Mouse (Mus musculus) limb, embryonic 10.5 days (tissue): ENCODE results near the gene Chmp1a. TPM values are rescaled to one million over a fixed set of nuclear protein-coding genes. Genes with fewer than 3 reads are reported as not detected.
A peak's percentile ranks its signal among the peaks of the same experiment; 100 is the strongest.
"Not testable (repeated sequence)": the region's sequence is repeated elsewhere in the genome, so short reads cannot be mapped to it uniquely, and the experiment has no call there.

ENCODE experiments used
- DNase-seq: peaks from one replicate; pipeline ENCODE4 v3.0.0-alpha.2; 2017; ENCODE audit warnings: low spot score
- H3K27ac ChIP-seq: fragments of 300-500 bp; sonication (generic); 2 replicates; pipeline ENCODE4 v1.5.1; 2016; ENCODE audit warnings: mild to moderate bottlenecking
- H3K27me3 ChIP-seq: fragments of 300-500 bp; sonication (generic); 2 replicates; pipeline ENCODE4 v1.6.1; 2016; ENCODE audit warnings: low read depth, mild to moderate bottlenecking; ENCODE audit not compliant: poor library complexity, severe bottlenecking
- H3K36me3 ChIP-seq: fragments of 300-500 bp; sonication (generic); 2 replicates; pipeline ENCODE4 v1.6.1; 2016; ENCODE audit warnings: mild to moderate bottlenecking, moderate library complexity
- H3K4me1 ChIP-seq: fragments of 300-500 bp; sonication (generic); 2 replicates; pipeline ENCODE4 v1.6.1; 2016
- H3K4me3 ChIP-seq: fragments of 300-500 bp; sonication (generic); 2 replicates; pipeline ENCODE4 v1.5.1; 2016; ENCODE audit warnings: mild to moderate bottlenecking, moderate library complexity
- H3K9me3 ChIP-seq: fragments of 300-500 bp; sonication (generic); replicated peaks from 2 replicates; pipeline ENCODE4 v1.6.1; 2016; ENCODE audit warnings: mild to moderate bottlenecking
- WGBS: fragments of 180-500 bp; shearing (Covaris S2); methylation state at CpG from one replicate; pipeline ENCODE4 v1.1.7; 2016; 5-methylcytosine and 5-hydroxymethylcytosine counted together
- polyA plus RNA-seq: library from polyadenylated mRNA; unstranded; fragments of >200 nt; fragmentation: Nextera tagmentation; extraction: Ambion mirVana; gene quantifications from 2 replicates; pipeline ENCODE4 v1.2.1, GENCODE M21; 2016

The Chmp1a gene
- polyA plus RNA-seq, 1 experiment from 2014 or later = 130 TPM

DNA sequence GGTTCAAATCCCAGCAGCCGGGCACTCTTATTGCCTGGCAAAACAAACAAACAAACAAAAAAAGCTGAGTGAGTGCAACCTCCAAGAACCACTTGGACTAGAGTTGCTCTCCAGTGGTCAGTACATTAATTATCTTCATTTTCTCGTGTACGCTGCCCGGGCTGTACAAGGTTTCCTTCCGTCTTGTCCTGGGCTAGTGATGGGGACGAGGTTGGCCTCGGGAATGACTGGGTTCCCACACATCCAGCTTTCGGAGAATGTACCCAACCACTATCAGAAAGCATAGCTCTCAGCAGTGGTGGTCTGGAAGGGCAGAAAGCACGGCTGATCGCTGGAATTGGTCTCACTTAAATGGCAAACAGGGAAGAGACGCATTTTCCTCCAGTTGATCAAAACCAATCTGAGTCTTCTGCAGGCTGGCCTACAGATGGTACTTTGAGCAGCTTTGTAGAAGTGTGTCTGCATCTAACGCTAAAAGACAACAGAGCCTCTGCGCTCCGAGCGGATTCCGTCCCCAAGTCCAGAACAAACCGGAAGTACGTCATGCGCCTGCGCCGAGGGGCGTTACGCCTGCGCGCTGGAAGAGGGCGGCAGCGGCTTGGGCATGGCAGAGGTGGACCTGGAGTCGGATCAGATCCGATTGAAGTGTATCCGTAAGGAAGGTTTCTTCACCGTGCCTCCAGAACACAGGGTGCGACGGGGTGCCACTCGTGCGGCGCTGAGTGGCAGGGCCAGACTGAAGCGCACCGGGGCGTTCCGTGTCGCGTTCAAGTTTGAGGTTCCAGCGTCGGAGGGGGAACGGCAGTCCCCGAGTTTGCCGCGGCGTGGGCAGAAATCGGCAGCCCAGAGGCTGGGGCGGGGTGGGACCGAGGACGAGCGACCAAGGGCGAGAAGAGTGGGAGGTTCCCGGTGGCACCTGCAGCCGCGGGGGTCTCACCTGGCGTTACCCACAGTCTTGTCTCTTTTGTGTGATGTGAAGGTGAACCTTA lies 12.0 kb upstream of the Chmp1a start, which contains the start of gene Cdk10:
TSS of gene Cdk10 (plus strand) at position 565 of the 989 bp plus-strand sequence.
- Histone ChIP-seq H3K9me3 (no peaks in the 10 kb centered on the region), H3K4me3 (peak within 1 kb of the TSS; percentile 93), H3K4me1 (peaks cover 18% of the 10 kb centered on the region), H3K27me3 (no peaks in the 10 kb centered on the region), H3K36me3 (peaks cover 35% of the 10 kb centered on the region), H3K27ac (peak within 1 kb of the TSS; percentile 84)
- peak; percentile 96 for DNase-seq
- WGBS = 4% methylated on average over 59 of the region's 59 CpGs

- H3K27me3 ChIP-seq = no peaks in the 10 kb centered on the region
- DNase-seq = no peak
- WGBS = 93% methylated on average over 1 of the region's 1 CpGs
- H3K36me3 ChIP-seq = no peaks in the 10 kb centered on the region
- peaks cover 18% of the 10 kb centered on the region for H3K4me1 ChIP-seq
- H3K4me3 ChIP-seq = no peak overlapping the region
- H3K27ac ChIP-seq = no peak overlapping the region
- H3K9me3 ChIP-seq = no peaks in the 10 kb centered on the region
Observed at GRCm38 (mm10) chr8:123220917-123221316, 8.4 kb upstream of the Chmp1a start.

DNA sequence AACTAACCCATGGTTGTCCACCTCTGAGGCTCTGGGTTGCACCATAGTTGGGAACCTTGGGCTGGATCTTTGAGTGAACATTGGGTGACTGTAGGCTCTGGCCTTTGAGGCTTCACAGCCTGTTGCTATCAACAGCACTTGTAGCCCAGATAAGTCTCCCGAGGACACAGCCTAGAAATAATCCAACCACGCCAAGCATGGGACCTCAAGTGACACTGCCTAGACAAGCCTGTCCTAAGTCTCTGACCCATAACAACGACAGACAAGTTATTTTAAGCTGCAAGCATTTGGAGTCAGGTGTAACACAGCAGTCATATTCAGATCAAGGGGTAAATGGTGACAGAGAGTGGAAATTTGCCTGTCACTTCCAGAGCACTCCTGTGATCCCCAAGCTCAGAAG lies 2.9 kb upstream of the Chmp1a start:
- Histone ChIP-seq H3K9me3 (no peaks in the 10 kb centered on the region), H3K27me3 (no peaks in the 10 kb centered on the region), H3K4me3 (no peak overlapping the region), H3K27ac (no peak overlapping the region), H3K36me3 (peaks cover 9% of the 10 kb centered on the region; the same call in 1 of the 2 replicates), H3K4me1 (peaks cover 29% of the 10 kb centered on the region)
- 88% methylated on average over 3 of the region's 3 CpGs for WGBS
- DNase-seq = no peak

DNA sequence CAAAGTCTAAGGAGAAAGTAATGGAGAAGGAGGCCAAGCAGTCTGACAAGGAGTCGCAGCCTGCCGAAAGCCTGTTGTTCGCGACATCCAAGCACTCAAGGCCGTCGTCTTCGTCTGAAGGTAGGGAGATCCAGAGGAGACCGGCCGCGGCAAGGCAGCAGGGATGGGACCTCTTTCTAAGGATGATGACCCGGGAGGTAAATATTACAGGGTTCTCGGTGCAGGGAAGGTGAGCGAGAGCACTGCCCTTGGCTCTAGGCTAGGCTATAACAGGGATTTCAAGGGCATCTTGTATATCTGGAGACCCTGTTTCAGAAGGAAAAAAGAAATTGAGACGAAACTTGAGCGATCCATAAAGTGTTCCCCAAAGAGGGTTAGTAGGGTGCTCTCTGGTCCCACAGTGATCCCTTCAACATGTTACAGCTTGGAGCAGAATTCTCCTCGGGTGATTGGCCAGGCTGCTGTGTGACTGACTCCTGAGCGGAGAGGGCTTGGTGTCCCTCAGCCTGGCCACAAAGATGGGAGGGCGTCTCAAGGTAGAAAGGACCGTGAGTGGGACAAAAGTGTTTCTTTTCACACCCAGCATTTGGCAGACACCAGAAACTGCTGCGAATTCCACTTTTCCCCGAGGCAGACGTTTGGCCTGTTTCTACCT lies 682 bp upstream of the Chmp1a start:
- Histone ChIP-seq H3K27ac (peak overlapping the region; percentile 88), H3K9me3 (no peaks in the 10 kb centered on the region), H3K4me3 (peak overlapping the region; percentile 98), H3K27me3 (no peaks in the 10 kb centered on the region), H3K36me3 (peaks cover 31% of the 10 kb centered on the region), H3K4me1 (peaks cover 29% of the 10 kb centered on the region)
- WGBS = 16% methylated on average over 22 of the region's 22 CpGs
- DNase-seq = no peak

DNA sequence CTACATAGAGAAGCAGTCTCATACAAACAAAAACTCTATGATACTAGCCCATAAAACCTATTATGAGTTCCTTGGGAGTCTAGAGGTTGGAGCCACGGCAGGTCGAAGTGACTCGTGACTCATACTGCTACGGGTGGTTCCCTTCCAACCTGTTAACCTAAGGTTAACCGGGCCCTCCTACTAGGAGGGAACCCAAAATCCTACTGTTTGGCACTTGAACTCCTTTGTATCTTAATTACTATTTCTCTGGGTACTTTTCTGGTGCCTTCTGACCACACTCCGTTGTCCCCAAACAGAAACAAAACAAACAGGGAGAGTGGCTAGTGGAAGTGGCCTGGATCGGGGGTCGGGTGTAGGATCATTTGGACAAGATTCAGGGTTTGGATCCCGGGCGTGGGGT lies 687 bp downstream of the Chmp1a start:
- DNase-seq = no peak
- WGBS = 52% methylated on average over 10 of the region's 10 CpGs
- Histone ChIP-seq H3K27me3 (no peaks in the 10 kb centered on the region), H3K27ac (peak overlapping the region; percentile 88), H3K9me3 (no peaks in the 10 kb centered on the region), H3K4me1 (peaks cover 29% of the 10 kb centered on the region), H3K4me3 (peak overlapping the region; percentile 98), H3K36me3 (peaks cover 44% of the 10 kb centered on the region)

DNA sequence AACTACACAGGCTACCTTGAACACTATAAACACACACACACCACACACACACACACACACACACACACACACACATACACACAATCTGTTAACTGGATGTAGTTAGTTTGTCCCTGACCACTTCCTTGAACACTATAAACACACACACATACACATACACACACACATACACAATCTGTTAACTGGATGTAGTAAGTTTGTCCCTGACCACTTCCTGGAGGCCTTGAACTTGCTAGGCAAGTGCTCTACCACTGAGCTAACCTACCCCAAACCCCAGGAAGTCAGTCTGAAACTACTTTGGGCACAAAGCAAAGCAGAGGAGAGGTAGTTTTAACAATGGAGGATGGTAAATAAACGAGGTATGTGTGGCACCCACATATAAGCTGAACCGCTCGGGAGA lies 9.0 kb downstream of the Chmp1a start:
- peaks cover 50% of the 10 kb centered on the region for H3K36me3 ChIP-seq
- H3K27me3 ChIP-seq = no peaks in the 10 kb centered on the region
- H3K4me3 ChIP-seq = no peak overlapping the region
- 94% methylated on average over 3 of the region's 3 CpGs for WGBS
- no peaks in the 10 kb centered on the region for H3K9me3 ChIP-seq
- no peak for DNase-seq
- no peaks in the 10 kb centered on the region for H3K4me1 ChIP-seq
- no peak overlapping the region for H3K27ac ChIP-seq

DNA sequence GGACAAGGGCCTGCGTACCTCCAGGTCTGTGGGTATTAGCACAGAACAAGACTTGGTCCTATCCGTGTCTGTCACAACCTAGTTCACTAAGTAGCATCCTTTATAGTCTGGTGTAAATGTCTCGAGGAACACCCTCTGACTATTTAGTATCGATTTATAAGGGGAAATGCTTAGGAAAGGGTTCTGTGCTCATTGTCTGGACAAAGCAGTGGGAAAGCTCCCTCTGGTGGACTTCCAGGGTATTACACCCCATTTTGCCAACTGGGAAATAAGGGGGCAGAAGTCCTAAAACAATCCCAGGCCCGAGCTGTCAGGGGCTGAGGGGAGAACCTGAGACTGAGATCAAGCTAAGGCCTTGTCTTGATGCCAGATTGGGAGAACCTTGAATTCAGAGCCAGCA lies 10.3 kb downstream of the Chmp1a start:
- no peak overlapping the region for H3K27ac ChIP-seq
- DNase-seq = peak; percentile 87
- WGBS = 32% methylated on average over 5 of the region's 5 CpGs

GRCm38 (mm10) chr8:123199864-123200263 lies 12.7 kb downstream of the Chmp1a start:
- Histone ChIP-seq H3K9me3 (no peaks in the 10 kb centered on the region), H3K36me3 (peaks cover 15% of the 10 kb centered on the region), H3K27ac (no peak overlapping the region), H3K4me1 (no peaks in the 10 kb centered on the region), H3K4me3 (no peak overlapping the region), H3K27me3 (no peaks in the 10 kb centered on the region)
- no peak for DNase-seq
- WGBS = 75% methylated on average over 14 of the region's 14 CpGs

More for the DNA sequence above, 10.3 kb downstream of the Chmp1a start:
- no peak overlapping the region for H3K4me3 ChIP-seq
- H3K36me3 ChIP-seq = peaks cover 37% of the 10 kb centered on the region
- no peaks in the 10 kb centered on the region for H3K9me3 ChIP-seq
- H3K27me3 ChIP-seq = no peaks in the 10 kb centered on the region
- no peaks in the 10 kb centered on the region for H3K4me1 ChIP-seq

- H3K4me3 ChIP-seq, H3K9me3 ChIP-seq, H3K27ac ChIP-seq, H3K36me3 ChIP-seq, H3K27me3 ChIP-seq, H3K4me1 ChIP-seq, DNase-seq: not testable (repeated sequence)
- WGBS = 74% methylated on average over 5 of the region's 5 CpGs
Observed at GRCm38 (mm10) chr8:123197016-123197415, 15.5 kb downstream of the Chmp1a start.

- H3K4me1 ChIP-seq = peaks cover 11% of the 10 kb centered on the region
- DNase-seq = no peak
- H3K27ac ChIP-seq = no peak overlapping the region
- WGBS = 88% methylated on average over 9 of the region's 9 CpGs
- no peaks in the 10 kb centered on the region for H3K9me3 ChIP-seq
- no peaks in the 10 kb centered on the region for H3K27me3 ChIP-seq
- H3K4me3 ChIP-seq = no peak overlapping the region
- H3K36me3 ChIP-seq = no peaks in the 10 kb centered on the region
Observed at GRCm38 (mm10) chr8:123193771-123194170, 18.8 kb downstream of the Chmp1a start.

DNA sequence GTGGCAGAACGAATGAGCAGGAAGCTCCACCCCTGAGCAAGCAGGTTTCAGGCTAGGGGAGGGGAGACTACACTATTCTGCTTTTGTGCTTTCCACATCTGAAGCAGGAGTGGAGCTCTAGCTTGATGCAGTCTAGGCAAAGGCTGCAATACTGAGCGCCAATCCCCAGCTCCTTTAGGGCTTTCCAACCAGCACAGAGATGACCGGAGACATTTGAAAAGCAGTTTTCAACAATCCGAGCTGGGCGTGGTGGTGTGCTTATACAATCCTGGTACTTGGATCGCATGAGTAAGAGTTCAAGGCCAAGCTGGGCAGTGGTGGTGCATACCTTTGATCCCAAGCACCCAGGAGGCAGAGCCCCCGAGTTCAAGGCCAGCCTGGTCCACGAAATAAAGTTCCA lies 20.7 kb downstream of the Chmp1a start:
- H3K27me3 ChIP-seq = no peaks in the 10 kb centered on the region
- DNase-seq = no peak
- H3K4me3 ChIP-seq = no peak overlapping the region
- no peaks in the 10 kb centered on the region for H3K36me3 ChIP-seq
- H3K4me1 ChIP-seq = peaks cover 28% of the 10 kb centered on the region
- no peak overlapping the region for H3K27ac ChIP-seq
- no peaks in the 10 kb centered on the region for H3K9me3 ChIP-seq
- WGBS = 59% methylated on average over 8 of the region's 8 CpGs

DNA sequence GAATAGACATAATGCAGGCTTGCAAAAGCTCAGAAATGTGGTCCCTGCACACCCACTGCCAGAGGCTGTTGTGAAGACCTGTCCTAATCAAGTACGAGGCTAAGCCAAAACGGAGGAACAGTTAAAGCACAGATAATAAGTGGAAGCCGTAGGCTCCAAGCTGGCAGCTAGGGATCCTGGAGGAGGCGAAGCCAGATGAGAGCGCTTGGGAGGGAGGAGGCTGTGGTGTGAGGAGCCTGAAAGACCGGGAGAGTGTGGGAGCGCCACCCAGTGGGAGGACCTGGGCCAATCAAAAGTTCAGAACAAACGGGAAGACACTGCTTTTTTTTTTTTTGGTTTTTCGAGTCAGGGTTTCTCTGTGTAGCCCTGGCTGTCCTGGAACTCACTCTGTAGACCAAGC lies 21.9 kb downstream of the Chmp1a start:
- WGBS = 2% methylated on average over 9 of the region's 9 CpGs
- H3K36me3 ChIP-seq = no peaks in the 10 kb centered on the region
- H3K27me3 ChIP-seq = no peaks in the 10 kb centered on the region
- DNase-seq = peak; percentile 80
- H3K9me3 ChIP-seq = no peaks in the 10 kb centered on the region
- H3K4me3 ChIP-seq = no peak overlapping the region
- H3K27ac ChIP-seq = no peak overlapping the region; the same call in 1 of the 2 replicates
- H3K4me1 ChIP-seq = peaks cover 41% of the 10 kb centered on the region

- H3K4me1 ChIP-seq = peaks cover 53% of the 10 kb centered on the region
- H3K4me3 ChIP-seq = no peak overlapping the region
- H3K27ac ChIP-seq = no peak overlapping the region
- H3K36me3 ChIP-seq = no peaks in the 10 kb centered on the region
- DNase-seq = no peak
- H3K27me3 ChIP-seq = no peaks in the 10 kb centered on the region
- 84% methylated on average over 7 of the region's 7 CpGs for WGBS
- H3K9me3 ChIP-seq = no peaks in the 10 kb centered on the region
Observed at GRCm38 (mm10) chr8:123188841-123189240, 23.7 kb downstream of the Chmp1a start.
